Comparison of ENCODE assay signal across 8 mouse cellular contexts in the genomic region with DNA sequence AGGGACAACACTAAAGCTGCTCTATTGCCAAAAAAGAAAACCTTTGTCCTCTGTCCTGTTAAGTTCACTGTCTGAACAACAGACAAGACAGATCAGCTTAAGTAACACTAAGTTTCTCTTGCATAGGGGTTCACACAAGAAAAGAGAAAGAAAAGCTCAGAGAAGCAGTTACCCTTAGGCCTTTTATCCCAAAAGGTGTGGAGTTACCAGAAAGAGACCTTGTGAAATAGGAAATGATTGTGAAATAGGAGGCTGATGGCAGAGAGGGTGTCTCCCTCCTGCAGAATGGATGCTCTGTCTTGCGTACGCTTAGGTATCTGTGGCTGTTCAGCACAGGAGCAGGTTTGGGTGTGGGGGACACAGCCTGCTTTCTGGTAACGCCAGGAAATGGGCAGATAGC. TPM values are rescaled to one million over a fixed set of nuclear protein-coding genes. Genes with fewer than 3 reads are reported as not detected.
DNase-seq lines count a peak whose midpoint lies in the region; ATAC-seq and TF ChIP-seq lines count a peak whose summit lies in the region.

No protein-coding gene starts in this region.

- peak overlapping the region; percentile 94 for H3K4me3 ChIP-seq in testis, adult 2 months (ENCODE audit: control insufficient read depth, low read depth, low read length)
- peak overlapping the region; percentile 95 for H3K4me3 ChIP-seq in liver, embryonic 13.5 days (replicated peaks)

- 38% methylated on average over 3 of the region's 3 CpGs for WGBS in liver, embryonic 13.5 days (ENCODE audit: insufficient replicate concordance)

- no peaks in the 10 kb centered on the region for H3K27me3 ChIP-seq in testis, adult 2 months (ENCODE audit: control insufficient read depth, insufficient read depth, low read length)
- H3K27me3 ChIP-seq in liver, embryonic 13.5 days: no peaks in the 10 kb centered on the region

- peak overlapping the region; percentile 39 for H3K27ac ChIP-seq in testis, adult 2 months (ENCODE audit: control insufficient read depth, insufficient read depth, low read depth, low read length)
- peak overlapping the region; percentile 58 for H3K27ac ChIP-seq in liver, embryonic 13.5 days

- H3K9ac ChIP-seq in liver, embryonic 13.5 days: peak overlapping the region; percentile 95

- peak; percentile 0 for DNase-seq in adrenal gland, postnatal 25 days
- no peak for DNase-seq in adrenal gland, postnatal 14 days
- no peak for DNase-seq in testis, postnatal 10 days (ENCODE audit: low spot score)
- DNase-seq in liver, embryonic 13.5 days: no peak
- no peak for DNase-seq in embryo, embryonic 10.5 days (ENCODE audit: low spot score)
- DNase-seq in frontal cortex, adult 2 months (ENCODE audit: extremely low spot score in 1 of 2, low spot score in 1 of 2): no peak
- no peak for DNase-seq in cerebellum, postnatal 36 days

- H3K4me1 ChIP-seq in testis, adult 2 months (ENCODE audit: control insufficient read depth, insufficient read depth, low read length): peaks cover 17% of the 10 kb centered on the region
- H3K4me1 ChIP-seq in liver, embryonic 13.5 days (replicated peaks): peaks cover 64% of the 10 kb centered on the region

- TF ChIP-seq POLR2A in testis, adult 2 months (IDR thresholded peaks at IDR 0.05; ENCODE audit: control insufficient read depth, low read depth, low read length): no peak

- 0 out of 2 replicates have a peak, but pooled peaks have one; percentile 6 for ATAC-seq in liver, embryonic 13.5 days (ENCODE audit: low read depth)

- peaks cover 3% of the 10 kb centered on the region for H3K36me3 ChIP-seq in testis, adult 2 months (ENCODE audit: control insufficient read depth, insufficient read depth, low read length)
- peaks cover 31% of the 10 kb centered on the region for H3K36me3 ChIP-seq in liver, embryonic 13.5 days

- H3K9me3 ChIP-seq in liver, embryonic 13.5 days (replicated peaks): no peaks in the 10 kb centered on the region

- H3K4me2 ChIP-seq in liver, embryonic 13.5 days: peak overlapping the region; percentile 88

- no peak for TF ChIP-seq CTCF in testis, adult 2 months (IDR thresholded peaks at IDR 0.05; ENCODE audit: control insufficient read depth, insufficient read depth, insufficient replicate concordance, low read depth, low read length)

RNA-seq across cellular contexts. Expression of a gene that starts 1.3 kb away (rescaled TPM):
- total RNA-seq in adrenal gland, postnatal 25 days (2021): 30.0 and 30.1 TPM in 2 replicates
- 25.5 and 29.9 TPM in 2 replicates for total RNA-seq in adrenal gland, postnatal 14 days (2021)
- 44.1 and 48.9 TPM in 2 replicates for polyA plus RNA-seq in testis, adult 2 months (2012; rRNA removed)
- polyA plus RNA-seq in liver, embryonic 13.5 days (2015; fragmentation: Nextera tagmentation; extraction: Ambion mirVana): 8.9 and 9.2 TPM in 2 replicates
- 26.2 and 28.4 TPM in 2 replicates for polyA plus RNA-seq in frontal cortex, adult 2 months (2012; rRNA removed)

RNA-seq across cellular contexts. Expression of a gene that starts 24.7 kb away (rescaled TPM):
- 21.2 and 25.6 TPM in 2 replicates for total RNA-seq in adrenal gland, postnatal 25 days (2021)
- 24.4 and 26.8 TPM in 2 replicates for total RNA-seq in adrenal gland, postnatal 14 days (2021)
- polyA plus RNA-seq in testis, adult 2 months (2012; rRNA removed): 6.4 and 6.5 TPM in 2 replicates
- polyA plus RNA-seq in liver, embryonic 13.5 days (2015; fragmentation: Nextera tagmentation; extraction: Ambion mirVana): 12.3 and 13.7 TPM in 2 replicates
- polyA plus RNA-seq in frontal cortex, adult 2 months (2012; rRNA removed): 54.3 and 57.7 TPM in 2 replicates

RNA-seq across cellular contexts. Expression of a gene that starts 24.7 kb away (rescaled TPM):
- 0.21 TPM in 1 of 2 replicates, not detected in the other for total RNA-seq in adrenal gland, postnatal 25 days (2021)
- total RNA-seq in adrenal gland, postnatal 14 days (2021): 0.11 TPM in 1 of 2 replicates, not detected in the other
- 166 and 167 TPM in 2 replicates for polyA plus RNA-seq in testis, adult 2 months (2012; rRNA removed)
- polyA plus RNA-seq in liver, embryonic 13.5 days (2015; fragmentation: Nextera tagmentation; extraction: Ambion mirVana): 0.06 and 0.18 TPM in 2 replicates
- 7.8 and 9.7 TPM in 2 replicates for polyA plus RNA-seq in frontal cortex, adult 2 months (2012; rRNA removed)

RNA-seq across cellular contexts. Expression of a gene that starts 30.5 kb away (rescaled TPM):
- total RNA-seq in adrenal gland, postnatal 25 days (2021): 8.5 and 9.6 TPM in 2 replicates
- 16.4 and 23.5 TPM in 2 replicates for total RNA-seq in adrenal gland, postnatal 14 days (2021)
- 8.7 and 8.9 TPM in 2 replicates for polyA plus RNA-seq in testis, adult 2 months (2012; rRNA removed)
- 5.5 and 6.3 TPM in 2 replicates for polyA plus RNA-seq in liver, embryonic 13.5 days (2015; fragmentation: Nextera tagmentation; extraction: Ambion mirVana)
- polyA plus RNA-seq in frontal cortex, adult 2 months (2012; rRNA removed): 174 and 184 TPM in 2 replicates

RNA-seq across cellular contexts. Expression of a gene that starts 40.5 kb away (rescaled TPM):
- 154 and 161 TPM in 2 replicates for total RNA-seq in adrenal gland, postnatal 25 days (2021)
- 147 and 153 TPM in 2 replicates for total RNA-seq in adrenal gland, postnatal 14 days (2021)
- 215 and 247 TPM in 2 replicates for polyA plus RNA-seq in testis, adult 2 months (2012; rRNA removed)
- 125 and 130 TPM in 2 replicates for polyA plus RNA-seq in liver, embryonic 13.5 days (2015; fragmentation: Nextera tagmentation; extraction: Ambion mirVana)
- 554 and 589 TPM in 2 replicates for polyA plus RNA-seq in frontal cortex, adult 2 months (2012; rRNA removed)

Comparison
In these comparisons a context has a peak if more than half of its experiments do, and no peak if none do; other contexts are left out.
1. RNA of a gene that starts 24.7 kb away (polyA plus RNA-seq): 166 to 167 TPM in testis, adult 2 months; 7.8 to 9.7 TPM in frontal cortex, adult 2 months and 0.06 to 0.18 TPM in liver, embryonic 13.5 days; every median in the first group is over 10 times any median in the second.